Mouse (Mus musculus) left cerebral cortex, adult 11 months (tissue): ENCODE data around the gene Tarbp2.
A peak's percentile ranks its signal among the peaks of the same experiment; 100 is the strongest.

Experiments
- DNase-seq: peaks from one replicate; pipeline ENCODE4 v3.0.0; 2022; ENCODE audit warnings: low spot score

Tarbp2 gene

GRCm38 (mm10) chr15:102526111-102527002, 8.4 kb downstream of the Tarbp2 start:
- DNase-seq: no peak

GRCm38 (mm10) chr15:102527936-102528335, 9.9 kb downstream of the Tarbp2 start:
- no peak for DNase-seq

GRCm38 (mm10) chr15:102528396-102528795, 10.4 kb downstream of the Tarbp2 start:
- DNase-seq: no peak

- DNase-seq: no peak
These were observed 12.6 kb downstream of the Tarbp2 start for GRCm38 (mm10) chr15:102530566-102530965.

- no peak for DNase-seq
These were observed 13.6 kb downstream of the Tarbp2 start for GRCm38 (mm10) chr15:102531586-102531985.

GRCm38 (mm10) chr15:102532106-102532900, 14.3 kb downstream of the Tarbp2 start:
- DNase-seq: no peak

GRCm38 (mm10) chr15:102533926-102534325, 15.9 kb downstream of the Tarbp2 start:
- no peak for DNase-seq

- DNase-seq: no peak
These were observed 26.8 kb downstream of the Tarbp2 start for GRCm38 (mm10) chr15:102544801-102545200.

GRCm38 (mm10) chr15:102546246-102546645, 28.3 kb downstream of the Tarbp2 start:
- DNase-seq: no peak

GRCm38 (mm10) chr15:102546677-102547427, 28.9 kb downstream of the Tarbp2 start:
- peak; percentile 77 for DNase-seq

- no peak for DNase-seq
These were observed 29.5 kb downstream of the Tarbp2 start for GRCm38 (mm10) chr15:102547478-102547877.

GRCm38 (mm10) chr15:102552599-102552998, 34.6 kb downstream of the Tarbp2 start:
- no peak for DNase-seq

GRCm38 (mm10) chr15:102555581-102555980, 37.6 kb downstream of the Tarbp2 start:
- no peak for DNase-seq

GRCm38 (mm10) chr15:102557580-102557979, 39.6 kb downstream of the Tarbp2 start:
- DNase-seq: no peak

GRCm38 (mm10) chr15:102562491-102562890, 44.5 kb downstream of the Tarbp2 start:
- DNase-seq: no peak

- no peak for DNase-seq
These were observed 45.1 kb downstream of the Tarbp2 start for GRCm38 (mm10) chr15:102563061-102563460.

- DNase-seq: no peak
These were observed 45.7 kb downstream of the Tarbp2 start for GRCm38 (mm10) chr15:102563681-102564080.

GRCm38 (mm10) chr15:102567849-102568248, 49.9 kb downstream of the Tarbp2 start:
- DNase-seq: no peak

GRCm38 (mm10) chr15:102572081-102572480, 54.1 kb downstream of the Tarbp2 start:
- DNase-seq: no peak
